Mouse (Mus musculus) midbrain, embryonic 15.5 days (tissue): ENCODE data around the gene A630023A22Rik. TPM values are rescaled to one million over a fixed set of nuclear protein-coding genes. Genes with fewer than 3 reads are reported as not detected.

Source experiments
- ATAC-seq: fragments of 200-750 bp; cut with Nextera tagmentation; replicated peaks from 2 replicates; pipeline ENCODE4 v1.8.0; 2017; ENCODE audit warnings: moderate TSS enrichment
- H3K27ac ChIP-seq: fragments of 300-500 bp; sonication (generic); 2 replicates; pipeline ENCODE4 v1.5.1; 2015; ENCODE audit warnings: mild to moderate bottlenecking, inconsistent platforms
- H3K27me3 ChIP-seq: fragments of 300-500 bp; sonication (generic); replicated peaks from 2 replicates; pipeline ENCODE4 v1.6.1; 2015; ENCODE audit warnings: inconsistent platforms
- H3K36me3 ChIP-seq: fragments of 300-500 bp; sonication (generic); replicated peaks from 2 replicates; pipeline ENCODE4 v1.6.1; 2015; ENCODE audit warnings: inconsistent platforms
- H3K4me1 ChIP-seq: fragments of 300-500 bp; sonication (generic); 2 replicates; pipeline ENCODE4 v1.6.1; 2015; ENCODE audit warnings: inconsistent platforms
- H3K4me2 ChIP-seq: fragments of 300-500 bp; sonication (generic); 2 replicates; pipeline ENCODE4 v1.6.1; 2015; ENCODE audit warnings: inconsistent platforms, mild to moderate bottlenecking, moderate library complexity
- H3K4me3 ChIP-seq: fragments of 300-500 bp; sonication (generic); 2 replicates; pipeline ENCODE4 v1.5.1; 2015; ENCODE audit warnings: mild to moderate bottlenecking, inconsistent platforms
- H3K9ac ChIP-seq: fragments of 300-500 bp; sonication (generic); 2 replicates; pipeline ENCODE4 v1.6.1; 2015; ENCODE audit warnings: mild to moderate bottlenecking, inconsistent platforms
- H3K9me3 ChIP-seq: fragments of 300-500 bp; sonication (generic); 2 replicates; pipeline ENCODE4 v1.6.1; 2016; ENCODE audit warnings: inconsistent platforms
- WGBS: fragments of 180-500 bp; shearing (Covaris S2); methylation state at CpG from one replicate; pipeline ENCODE4 v1.1.7; 2015; ENCODE audit warnings: mixed read lengths; 5-methylcytosine and 5-hydroxymethylcytosine counted together
- polyA plus RNA-seq: library from polyadenylated mRNA; unstranded; fragments of >200 nt; fragmentation: Nextera tagmentation; extraction: Ambion mirVana; gene quantifications from 2 replicates; pipeline ENCODE4 v1.2.1, GENCODE M21; 2015

The A630023A22Rik gene
- not detected in 2 replicates for polyA plus RNA-seq

- Histone ChIP-seq H3K4me1 (no peaks in the 10 kb centered on the region), H3K4me3 (no peak within 1 kb of the TSS), H3K9ac (no peak within 1 kb of the TSS), H3K27ac (no peak within 1 kb of the TSS), H3K9me3 (no peaks in the 10 kb centered on the region), H3K4me2 (no peak within 1 kb of the TSS), H3K27me3 (no peaks in the 10 kb centered on the region), H3K36me3 (no peaks in the 10 kb centered on the region)
- WGBS, result 87% methylated on average over 5 of the region's 5 CpGs
- ATAC-seq, result no peak
These were observed at the start of gene A630023A22Rik for GRCm38 (mm10) chr14:34102601-34103000. Gene A630023A22Rik (minus strand): TSS chr14:34102754.

GRCm38 (mm10) chr14:34152342-34152741, 49.8 kb upstream of the A630023A22Rik start, which contains the start of gene Npy4r:
Gene Npy4r (minus strand): TSS chr14:34152489.
- H3K9me3 ChIP-seq, result no peaks in the 10 kb centered on the region
- no peaks in the 10 kb centered on the region; the same call in 1 of the 2 replicates for H3K27me3 ChIP-seq
- ATAC-seq, result peak; percentile 18; the same call in 1 of the 2 replicates
- no peak within 1 kb of the TSS for H3K27ac ChIP-seq
- H3K36me3 ChIP-seq, result no peaks in the 10 kb centered on the region
- H3K9ac ChIP-seq, result no peak within 1 kb of the TSS
- 22% methylated on average over 16 of the region's 16 CpGs for WGBS
- no peaks in the 10 kb centered on the region for H3K4me1 ChIP-seq
- H3K4me3 ChIP-seq, result no peak within 1 kb of the TSS
- 0 out of 2 replicates have a peak within 1 kb of the TSS, but pooled peaks have one; percentile 15 for H3K4me2 ChIP-seq

- no peak for ATAC-seq
- no peaks in the 10 kb centered on the region for H3K27me3 ChIP-seq
- H3K36me3 ChIP-seq, result no peaks in the 10 kb centered on the region
- no peaks in the 10 kb centered on the region for H3K9me3 ChIP-seq
- no peak overlapping the region for H3K9ac ChIP-seq
- 92% methylated on average over 10 of the region's 10 CpGs for WGBS
- H3K4me3 ChIP-seq, result no peak overlapping the region
- H3K4me2 ChIP-seq, result no peak overlapping the region
- H3K27ac ChIP-seq, result no peak overlapping the region
- H3K4me1 ChIP-seq, result no peaks in the 10 kb centered on the region
These were observed 40.4 kb upstream of the A630023A22Rik start for GRCm38 (mm10) chr14:34142915-34143314.

GRCm38 (mm10) chr14:34142316-34142715, 39.8 kb upstream of the A630023A22Rik start:
- H3K9me3 ChIP-seq, result no peaks in the 10 kb centered on the region
- H3K4me2 ChIP-seq, result no peak overlapping the region
- no peaks in the 10 kb centered on the region for H3K27me3 ChIP-seq
- H3K4me3 ChIP-seq, result no peak overlapping the region
- WGBS, result 94% methylated on average over 1 of the region's 1 CpGs
- no peaks in the 10 kb centered on the region for H3K36me3 ChIP-seq
- ATAC-seq, result no peak
- H3K9ac ChIP-seq, result no peak overlapping the region
- no peaks in the 10 kb centered on the region for H3K4me1 ChIP-seq
- no peak overlapping the region for H3K27ac ChIP-seq

- Histone ChIP-seq H3K4me3 (no peak overlapping the region), H3K4me2 (no peak overlapping the region), H3K9me3 (no peaks in the 10 kb centered on the region), H3K4me1 (no peaks in the 10 kb centered on the region), H3K27ac (no peak overlapping the region), H3K9ac (no peak overlapping the region), H3K27me3 (no peaks in the 10 kb centered on the region), H3K36me3 (no peaks in the 10 kb centered on the region)
- ATAC-seq, result no peak
- WGBS, result 67% methylated on average over 15 of the region's 15 CpGs
These were observed 37.4 kb upstream of the A630023A22Rik start for GRCm38 (mm10) chr14:34139671-34140664.

- H3K27me3 ChIP-seq, result no peaks in the 10 kb centered on the region
- H3K27ac ChIP-seq, result no peak overlapping the region
- no peak overlapping the region for H3K4me2 ChIP-seq
- H3K36me3 ChIP-seq, result no peaks in the 10 kb centered on the region
- no peak overlapping the region for H3K9ac ChIP-seq
- no peak overlapping the region for H3K4me3 ChIP-seq
- no peaks in the 10 kb centered on the region for H3K9me3 ChIP-seq
- no peaks in the 10 kb centered on the region for H3K4me1 ChIP-seq
- ATAC-seq, result no peak
These were observed 32.8 kb upstream of the A630023A22Rik start for GRCm38 (mm10) chr14:34135391-34135790.

- Histone ChIP-seq H3K27ac (no peak overlapping the region), H3K9ac (no peak overlapping the region), H3K4me1 (no peaks in the 10 kb centered on the region), H3K27me3 (no peaks in the 10 kb centered on the region), H3K4me3 (no peak overlapping the region), H3K36me3 (no peaks in the 10 kb centered on the region), H3K4me2 (no peak overlapping the region), H3K9me3 (no peaks in the 10 kb centered on the region)
- 67% methylated on average over 6 of the region's 6 CpGs for WGBS
- no peak for ATAC-seq
These were observed 28.7 kb upstream of the A630023A22Rik start for GRCm38 (mm10) chr14:34131216-34131615.

GRCm38 (mm10) chr14:34121691-34122090, 19.1 kb upstream of the A630023A22Rik start:
- Histone ChIP-seq H3K4me3 (no peak overlapping the region), H3K4me2 (no peak overlapping the region)
- ATAC-seq, result no peak

GRCm38 (mm10) chr14:34120923-34121351, 18.4 kb upstream of the A630023A22Rik start:
- H3K4me2 ChIP-seq, result no peak overlapping the region
- ATAC-seq, result no peak
- 90% methylated on average over 3 of the region's 3 CpGs for WGBS
- H3K4me3 ChIP-seq, result no peak overlapping the region
- no peak overlapping the region for H3K9ac ChIP-seq
- no peaks in the 10 kb centered on the region for H3K4me1 ChIP-seq
- no peak overlapping the region for H3K27ac ChIP-seq
- H3K9me3 ChIP-seq, result no peaks in the 10 kb centered on the region
- H3K36me3 ChIP-seq, result no peaks in the 10 kb centered on the region
- H3K27me3 ChIP-seq, result no peaks in the 10 kb centered on the region

More at GRCm38 (mm10) chr14:34121691-34122090, 19.1 kb upstream of the A630023A22Rik start:
- no peaks in the 10 kb centered on the region for H3K4me1 ChIP-seq
- H3K36me3 ChIP-seq, result no peaks in the 10 kb centered on the region
- H3K9me3 ChIP-seq, result no peaks in the 10 kb centered on the region
- H3K9ac ChIP-seq, result no peak overlapping the region
- no peaks in the 10 kb centered on the region for H3K27me3 ChIP-seq
- 94% methylated on average over 4 of the region's 4 CpGs for WGBS
- H3K27ac ChIP-seq, result no peak overlapping the region

- ATAC-seq, result no peak
- Histone ChIP-seq H3K4me3 (no peak overlapping the region), H3K4me2 (no peak overlapping the region), H3K9me3 (no peaks in the 10 kb centered on the region), H3K27ac (no peak overlapping the region), H3K9ac (no peak overlapping the region), H3K36me3 (no peaks in the 10 kb centered on the region), H3K27me3 (no peaks in the 10 kb centered on the region), H3K4me1 (no peaks in the 10 kb centered on the region)
- WGBS, result 87% methylated on average over 12 of the region's 12 CpGs
These were observed 17.7 kb upstream of the A630023A22Rik start for GRCm38 (mm10) chr14:34120016-34120910.

GRCm38 (mm10) chr14:34119046-34119723, 16.6 kb upstream of the A630023A22Rik start:
- no peak for ATAC-seq
- WGBS, result 87% methylated on average over 7 of the region's 7 CpGs

More at GRCm38 (mm10) chr14:34119046-34119723, 16.6 kb upstream of the A630023A22Rik start:
- H3K4me1 ChIP-seq, result no peaks in the 10 kb centered on the region
- H3K4me3 ChIP-seq, result no peak overlapping the region
- no peaks in the 10 kb centered on the region for H3K9me3 ChIP-seq
- no peak overlapping the region for H3K9ac ChIP-seq
- H3K27ac ChIP-seq, result no peak overlapping the region
- no peak overlapping the region for H3K4me2 ChIP-seq
- H3K27me3 ChIP-seq, result no peaks in the 10 kb centered on the region
- no peaks in the 10 kb centered on the region for H3K36me3 ChIP-seq
